Mouse (Mus musculus): ENCODE measurements around the gene Gm5168. TPM values are rescaled to one million over a fixed set of nuclear protein-coding genes. Genes with fewer than 3 reads are reported as not detected.
"Not testable (repeated sequence)": the region's sequence is repeated elsewhere in the genome, so short reads cannot be mapped to it uniquely, and the experiment has no call there.

Gene Gm5168
- total RNA-seq (2022), result not detected

- not testable (repeated sequence) for DNase-seq (ENCODE audit: low spot score)
These were observed at the start of gene Gm5168 for GRCm38 (mm10) chrX:26050941-26051340. TSS of gene Gm5168 (minus strand) at chrX:26051041.

Other genes with a start within 250 kb of the Gm5168 start
- not detected for gene Gm2012, start 180.3 kb upstream of the Gm5168 start, total RNA-seq (2022)